Mouse (Mus musculus) embryonic facial prominence, embryonic 10.5 days (tissue): ENCODE results near the gene Gm21983. TPM values are rescaled to one million over a fixed set of nuclear protein-coding genes. Genes with fewer than 3 reads are reported as not detected.
A peak's percentile ranks its signal among the peaks of the same experiment; 100 is the strongest.

ENCODE experiments used
- microRNA counts: library from miRNA; unstranded; fragments of <30 nt; microRNA quantifications from one replicate; lab custom pipeline; 2017
- microRNA-seq: library from miRNA; unstranded; fragments of <30 nt; microRNA quantifications from one replicate; pipeline ENCODE4, GENCODE M21; 2017
- polyA plus RNA-seq: library from polyadenylated mRNA; unstranded; fragments of >200 nt; fragmentation: Nextera tagmentation; extraction: Ambion mirVana; gene quantifications from 2 replicates; pipeline ENCODE4 v1.2.1, GENCODE M21; 2016

The Gm21983 gene
- polyA plus RNA-seq, 1 experiment from 2014 or later, result 1.3 TPM

MicroRNAs encoded within 50 kb of the gene (microRNA counts, 519-probe panel; counts per million panel counts)
- microRNA mmu-miR-1191 (lab: Ali Mortazavi, UCI), result 188 counts per million, percentile 57 among the panel's probes with 10 or more counts

Small RNA genes within 50 kb of the gene (microRNA-seq; reads per million reads assigned to microRNA genes)
- gene Mir1191, result 13.7 reads per million, percentile 25 among the genes with 10 or more reads in this experiment
- not detected for gene Mir3101

Other genes with a start within 250 kb of the Gm21983 start
- gene Cyp2a22, start 241.7 kb downstream of the Gm21983 start, polyA plus RNA-seq, result not detected in 2 replicates
- gene Cyp2a12, start 152.0 kb downstream of the Gm21983 start, polyA plus RNA-seq, result not detected in 2 replicates
- not detected in 2 replicates for gene Cyp2f2, start 61.2 kb downstream of the Gm21983 start, polyA plus RNA-seq
- 0.09 and 0.16 TPM in 2 replicates for gene Cyp2t4, start 27.4 kb downstream of the Gm21983 start, polyA plus RNA-seq
- gene Egln2, start 14.3 kb downstream of the Gm21983 start, polyA plus RNA-seq, result 77.5 and 81.3 TPM in 2 replicates
- gene Rab4b, start 2.2 kb downstream of the Gm21983 start, polyA plus RNA-seq, result 60.0 and 63.1 TPM in 2 replicates
- 0.62 and 1.5 TPM in 2 replicates for gene Mia, start 71 bp upstream of the Gm21983 start, polyA plus RNA-seq
- 4.3 and 4.7 TPM in 2 replicates for gene BC024978, start 14.7 kb upstream of the Gm21983 start, polyA plus RNA-seq
- 415 and 427 TPM in 2 replicates for gene Snrpa, start 15.2 kb upstream of the Gm21983 start, polyA plus RNA-seq
- gene Itpkc, start 47.6 kb upstream of the Gm21983 start, polyA plus RNA-seq, result 5.1 and 5.6 TPM in 2 replicates
- 18.4 and 18.7 TPM in 2 replicates for gene Coq8b, start 51.9 kb upstream of the Gm21983 start, polyA plus RNA-seq
- 14.8 and 15.0 TPM in 2 replicates for gene Numbl, start 77.3 kb upstream of the Gm21983 start, polyA plus RNA-seq
- gene Ltbp4, start 156.6 kb upstream of the Gm21983 start, polyA plus RNA-seq, result 7.1 and 8.8 TPM in 2 replicates
- 73.2 and 80.3 TPM in 2 replicates for gene Shkbp1, start 174.9 kb upstream of the Gm21983 start, polyA plus RNA-seq
- gene Gm20479, start 176.3 kb upstream of the Gm21983 start, polyA plus RNA-seq, result not detected in 2 replicates